Mouse (Mus musculus): ENCODE results near the gene Prdm15. TPM values are rescaled to one million over a fixed set of nuclear protein-coding genes. Genes with fewer than 3 reads are reported as not detected.

Gene Prdm15
- polyA plus RNA-seq, 1 experiment from 2014 or later: 16.8 TPM

DNA sequence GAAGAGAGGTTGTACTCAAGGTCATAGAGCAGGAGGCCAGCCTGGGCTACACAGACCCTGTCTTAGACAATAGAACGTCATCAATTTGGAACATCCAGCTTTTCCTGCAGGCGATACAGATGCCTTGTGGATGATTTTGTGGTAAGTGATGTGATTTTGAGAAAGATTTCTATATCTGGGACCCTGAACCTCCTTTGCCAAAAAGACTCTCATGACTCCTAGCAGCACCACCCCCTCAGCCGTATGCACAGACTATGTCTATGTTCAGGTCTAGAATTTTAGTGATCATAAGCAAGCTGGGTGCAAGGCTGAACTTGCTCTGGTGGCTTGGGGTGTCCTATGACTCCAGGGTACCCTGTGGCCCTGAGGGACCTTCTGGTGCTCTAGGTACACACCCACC lies 46.0 kb downstream of the Prdm15 start:
- no peaks in the 10 kb centered on the region for H3K9me3 ChIP-seq
- no peak overlapping the region for H3K4me3 ChIP-seq
- no peaks in the 10 kb centered on the region for H3K4me1 ChIP-seq (replicated peaks)
- WGBS: 96% methylated on average over 3 of the region's 3 CpGs
- H3K36me3 ChIP-seq: peaks cover 97% of the 10 kb centered on the region
- H3K27ac ChIP-seq: no peak overlapping the region
- no peak for DNase-seq (ENCODE audit: low spot score)
- no peaks in the 10 kb centered on the region for H3K27me3 ChIP-seq (ENCODE audit: insufficient read depth, poor library complexity, severe bottlenecking)

DNA sequence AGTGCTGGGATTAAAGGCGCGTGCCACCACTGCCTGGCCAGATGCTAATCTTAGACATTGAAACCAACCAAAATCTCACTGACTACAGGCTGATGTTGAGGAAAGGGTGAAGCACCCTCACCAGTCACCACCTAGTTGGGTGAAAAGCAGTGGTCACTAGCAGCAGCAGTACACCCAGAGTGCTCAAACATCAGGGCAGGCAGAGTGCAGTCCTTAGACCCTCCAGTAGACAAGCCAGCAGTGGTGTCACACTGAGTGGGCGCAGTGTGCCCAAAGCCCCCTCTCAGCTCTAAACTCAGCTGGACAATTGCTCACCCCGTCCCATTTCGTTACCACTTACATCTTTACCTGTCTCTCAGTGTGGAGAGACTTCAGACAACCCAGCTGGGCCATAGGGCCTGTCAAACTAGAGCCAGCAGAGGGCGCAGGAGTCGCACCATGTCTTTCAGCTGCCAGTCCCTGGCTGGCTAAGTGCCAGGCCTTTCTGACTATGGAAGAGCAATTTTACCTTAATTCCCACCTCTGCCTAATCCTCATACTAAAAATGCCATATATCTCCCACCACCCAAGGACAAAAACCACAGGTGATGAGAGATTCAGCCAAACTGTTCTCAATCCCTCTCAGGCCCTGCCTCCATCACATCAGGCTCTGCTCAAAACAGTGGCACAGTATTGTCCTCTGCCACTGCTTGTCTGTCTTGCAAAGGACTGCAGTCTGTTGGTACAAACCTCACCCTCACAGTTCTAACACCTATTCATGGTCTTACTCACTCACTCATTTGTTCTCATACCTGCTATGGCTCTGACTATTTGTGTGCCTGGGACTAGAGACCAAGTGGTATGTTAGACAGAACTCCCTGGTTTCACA lies 46.7 kb downstream of the Prdm15 start:
- Histone ChIP-seq H3K27me3 (ENCODE audit: insufficient read depth, poor library complexity, severe bottlenecking) (no peaks in the 10 kb centered on the region), H3K27ac (no peak overlapping the region), H3K4me1 (replicated peaks) (no peaks in the 10 kb centered on the region), H3K36me3 (peaks cover 97% of the 10 kb centered on the region), H3K4me3 (no peak overlapping the region), H3K9me3 (no peaks in the 10 kb centered on the region)
- peak; percentile 45 for DNase-seq (ENCODE audit: low spot score)
- 82% methylated on average over 7 of the region's 7 CpGs for WGBS

- 96% methylated on average over 7 of the region's 7 CpGs for WGBS
- Histone ChIP-seq H3K4me1 (replicated peaks) (no peaks in the 10 kb centered on the region), H3K27me3 (ENCODE audit: insufficient read depth, poor library complexity, severe bottlenecking) (no peaks in the 10 kb centered on the region), H3K4me3 (no peak overlapping the region), H3K27ac (no peak overlapping the region), H3K36me3 (peaks cover 96% of the 10 kb centered on the region), H3K9me3 (no peaks in the 10 kb centered on the region)
- DNase-seq (ENCODE audit: low spot score): no peak
Observed at GRCm38 (mm10) chr16:97797950-97798869, 53.4 kb downstream of the Prdm15 start.

- Histone ChIP-seq H3K4me1 (replicated peaks) (no peaks in the 10 kb centered on the region), H3K36me3 (peaks cover 96% of the 10 kb centered on the region), H3K9me3 (no peaks in the 10 kb centered on the region), H3K27ac (no peak overlapping the region), H3K27me3 (ENCODE audit: insufficient read depth, poor library complexity, severe bottlenecking) (no peaks in the 10 kb centered on the region), H3K4me3 (no peak overlapping the region)
- WGBS: 91% methylated on average over 3 of the region's 3 CpGs
- DNase-seq (ENCODE audit: low spot score): no peak
Observed at GRCm38 (mm10) chr16:97797212-97797611, 54.4 kb downstream of the Prdm15 start.

GRCm38 (mm10) chr16:97794256-97794655 lies 57.4 kb downstream of the Prdm15 start:
- DNase-seq (ENCODE audit: low spot score): no peak
- WGBS: 94% methylated on average over 6 of the region's 6 CpGs
- no peaks in the 10 kb centered on the region for H3K27me3 ChIP-seq (ENCODE audit: insufficient read depth, poor library complexity, severe bottlenecking)

GRCm38 (mm10) chr16:97783057-97783456 lies 68.6 kb downstream of the Prdm15 start:
- Histone ChIP-seq H3K27me3 (ENCODE audit: insufficient read depth, poor library complexity, severe bottlenecking) (no peaks in the 10 kb centered on the region), H3K9me3 (no peaks in the 10 kb centered on the region), H3K27ac (no peak overlapping the region), H3K4me3 (no peak overlapping the region), H3K4me1 (replicated peaks) (no peaks in the 10 kb centered on the region; the same call in 1 of the 2 replicates), H3K36me3 (no peaks in the 10 kb centered on the region)
- DNase-seq (ENCODE audit: low spot score): no peak
- WGBS: 95% methylated on average over 5 of the region's 5 CpGs

More at GRCm38 (mm10) chr16:97794256-97794655, 57.4 kb downstream of the Prdm15 start:
- Histone ChIP-seq H3K9me3 (no peaks in the 10 kb centered on the region), H3K4me1 (replicated peaks) (no peaks in the 10 kb centered on the region), H3K36me3 (peaks cover 76% of the 10 kb centered on the region), H3K4me3 (no peak overlapping the region), H3K27ac (no peak overlapping the region)

DNA sequence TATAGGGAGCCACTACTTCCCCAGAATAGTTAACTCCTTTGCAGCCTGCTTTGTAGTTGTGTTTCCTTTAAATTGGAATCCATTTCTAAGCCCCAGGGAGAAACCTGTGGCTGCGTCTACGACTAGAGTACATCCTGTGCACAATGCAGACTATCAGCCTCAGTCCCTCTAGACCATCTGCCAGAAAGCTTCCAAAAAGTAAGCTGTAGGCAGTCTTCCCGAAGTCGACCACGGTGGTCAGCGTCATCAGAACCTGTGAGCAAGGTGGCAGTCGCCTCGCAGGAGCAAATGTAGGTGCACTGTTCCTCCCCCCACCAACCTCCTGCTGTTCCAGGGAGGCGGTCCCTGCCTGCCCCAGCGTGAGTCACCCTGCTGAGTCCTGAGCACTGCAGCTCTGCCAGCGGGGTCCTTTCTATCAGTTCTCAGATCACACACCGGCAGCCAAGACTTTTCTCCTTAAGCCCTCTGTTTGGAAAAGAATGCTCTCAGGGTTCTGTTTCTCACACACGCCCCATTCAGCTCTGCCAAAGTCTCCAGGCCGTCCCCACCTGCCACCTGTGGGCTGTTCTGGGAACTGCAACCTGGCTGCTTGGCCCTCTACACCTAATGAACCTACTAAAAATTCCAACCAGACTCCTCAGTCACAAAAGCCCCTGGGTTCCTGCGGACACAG lies 73.2 kb downstream of the Prdm15 start:
- peak; percentile 77 for DNase-seq (ENCODE audit: low spot score)
- no peaks in the 10 kb centered on the region; the same call in 1 of the 2 replicates for H3K4me1 ChIP-seq (replicated peaks)
- H3K9me3 ChIP-seq: no peaks in the 10 kb centered on the region
- no peaks in the 10 kb centered on the region for H3K27me3 ChIP-seq (ENCODE audit: insufficient read depth, poor library complexity, severe bottlenecking)
- H3K4me3 ChIP-seq: no peak overlapping the region
- no peak overlapping the region for H3K27ac ChIP-seq
- 31% methylated on average over 15 of the region's 15 CpGs for WGBS
- H3K36me3 ChIP-seq: no peaks in the 10 kb centered on the region

GRCm38 (mm10) chr16:97766501-97766900 lies 85.1 kb downstream of the Prdm15 start:
- Histone ChIP-seq H3K9me3 (no peaks in the 10 kb centered on the region), H3K27me3 (ENCODE audit: insufficient read depth, poor library complexity, severe bottlenecking) (peaks cover 54% of the 10 kb centered on the region), H3K4me1 (replicated peaks) (peaks cover 13% of the 10 kb centered on the region), H3K36me3 (no peaks in the 10 kb centered on the region), H3K27ac (no peak overlapping the region), H3K4me3 (no peak overlapping the region)
- DNase-seq (ENCODE audit: low spot score): no peak
- 33% methylated on average over 3 of the region's 3 CpGs for WGBS

DNA sequence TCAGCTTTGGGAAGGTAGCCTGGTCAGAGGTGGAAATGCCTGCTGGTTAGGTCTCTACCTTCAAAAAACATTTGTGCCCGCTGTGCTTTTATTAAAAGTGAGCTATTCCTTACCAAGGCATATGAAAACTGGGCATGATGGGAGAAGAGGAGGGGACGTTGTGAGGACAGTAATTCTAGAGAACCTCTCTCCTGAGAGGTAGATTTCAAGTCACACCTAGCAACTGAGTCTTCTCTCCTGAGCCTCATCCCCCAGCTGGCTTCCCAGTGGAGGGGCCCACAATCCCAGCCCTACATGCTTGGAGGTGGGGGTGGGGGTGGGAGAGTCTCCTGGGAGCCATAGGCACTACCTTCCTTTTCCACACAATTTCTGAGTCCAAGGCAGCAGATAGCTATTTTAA lies 87.0 kb downstream of the Prdm15 start:
- Histone ChIP-seq H3K27ac (no peak overlapping the region), H3K4me1 (replicated peaks) (peaks cover 13% of the 10 kb centered on the region), H3K27me3 (ENCODE audit: insufficient read depth, poor library complexity, severe bottlenecking) (peaks cover 66% of the 10 kb centered on the region), H3K4me3 (no peak overlapping the region), H3K9me3 (no peaks in the 10 kb centered on the region), H3K36me3 (no peaks in the 10 kb centered on the region)
- DNase-seq (ENCODE audit: low spot score): no peak
- 55% methylated on average over 2 of the region's 2 CpGs for WGBS

DNA sequence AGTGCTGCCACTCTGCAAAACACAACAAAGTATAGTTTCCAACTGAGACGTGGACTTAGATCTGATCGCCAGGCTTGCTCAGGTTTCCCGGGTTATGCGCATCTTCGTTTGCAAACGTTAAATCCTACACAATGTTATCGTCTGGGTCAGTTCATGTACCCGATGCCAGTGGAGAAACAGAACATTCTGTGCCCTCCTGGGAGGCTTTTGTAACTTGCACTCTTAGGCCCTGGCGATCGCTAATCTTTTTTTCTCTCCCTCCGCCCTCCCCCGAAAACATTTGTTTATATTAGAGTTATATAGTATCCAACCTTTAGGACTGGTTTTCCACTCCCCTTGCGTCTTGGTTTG lies 87.7 kb downstream of the Prdm15 start:
- DNase-seq (ENCODE audit: low spot score): no peak
- Histone ChIP-seq H3K27me3 (ENCODE audit: insufficient read depth, poor library complexity, severe bottlenecking) (peaks cover 66% of the 10 kb centered on the region), H3K36me3 (no peaks in the 10 kb centered on the region), H3K9me3 (no peaks in the 10 kb centered on the region), H3K4me3 (peak overlapping the region; percentile 59), H3K27ac (no peak overlapping the region), H3K4me1 (replicated peaks) (peaks cover 13% of the 10 kb centered on the region)
- WGBS: 9% methylated on average over 13 of the region's 13 CpGs

GRCm38 (mm10) chr16:97763061-97763989 lies 88.3 kb downstream of the Prdm15 start, which contains the start of gene Ripk4:
TSS of gene Ripk4 (minus strand) at chr16:97763787.
- Histone ChIP-seq H3K9me3 (no peaks in the 10 kb centered on the region), H3K36me3 (no peaks in the 10 kb centered on the region), H3K27me3 (ENCODE audit: insufficient read depth, poor library complexity, severe bottlenecking) (peaks cover 66% of the 10 kb centered on the region), H3K4me1 (replicated peaks) (peaks cover 13% of the 10 kb centered on the region), H3K27ac (peak within 1 kb of the TSS; percentile 62), H3K4me3 (peak within 1 kb of the TSS; percentile 59)
- WGBS: 1% methylated on average over 88 of the region's 88 CpGs
- peak; percentile 54 for DNase-seq (ENCODE audit: low spot score)

GRCm38 (mm10) chr16:97761782-97762181 lies 89.9 kb downstream of the Prdm15 start:
- Histone ChIP-seq H3K36me3 (no peaks in the 10 kb centered on the region), H3K9me3 (no peaks in the 10 kb centered on the region), H3K27ac (no peak overlapping the region), H3K4me1 (replicated peaks) (peaks cover 13% of the 10 kb centered on the region), H3K27me3 (ENCODE audit: insufficient read depth, poor library complexity, severe bottlenecking) (peaks cover 65% of the 10 kb centered on the region), H3K4me3 (no peak overlapping the region)
- WGBS: 46% methylated on average over 2 of the region's 2 CpGs
- DNase-seq (ENCODE audit: low spot score): no peak

Measured in hindbrain, embryonic 10.5 days (tissue).